Mouse (Mus musculus) stomach, postnatal 0 days (tissue): ENCODE measurements around the gene Slc2a13.

Experiments
- CTCF ChIP-seq: IDR thresholded peaks from 2 replicates; pipeline ENCODE4 v1.5.1; 2016; ENCODE audit warnings: antibody characterized with exemption, low read depth, mild to moderate bottlenecking, moderate library complexity
- EP300 ChIP-seq: optimal IDR thresholded peaks from 2 replicates; pipeline ENCODE3; 2016; ENCODE audit warnings: antibody characterized with exemption

- TF ChIP-seq CTCF, result no peak
- TF ChIP-seq EP300, result no peak
These were observed 111.1 kb downstream of the Slc2a13 start for GRCm38 (mm10) chr15:91461940-91462339.
